Mouse (Mus musculus) B cell, adult 62 days (primary cell): Measurements from ENCODE around the gene Cfap69. TPM values are rescaled to one million over a fixed set of nuclear protein-coding genes. Genes with fewer than 3 reads are reported as not detected.

ENCODE experiments used
- total RNA-seq: library from RNA; stranded (reverse); gene quantifications from 4 replicates; pipeline ENCODE4 v1.2.4, GENCODE M21; 2023

Gene Cfap69
- total RNA-seq = not detected in 4 replicates

DNA sequence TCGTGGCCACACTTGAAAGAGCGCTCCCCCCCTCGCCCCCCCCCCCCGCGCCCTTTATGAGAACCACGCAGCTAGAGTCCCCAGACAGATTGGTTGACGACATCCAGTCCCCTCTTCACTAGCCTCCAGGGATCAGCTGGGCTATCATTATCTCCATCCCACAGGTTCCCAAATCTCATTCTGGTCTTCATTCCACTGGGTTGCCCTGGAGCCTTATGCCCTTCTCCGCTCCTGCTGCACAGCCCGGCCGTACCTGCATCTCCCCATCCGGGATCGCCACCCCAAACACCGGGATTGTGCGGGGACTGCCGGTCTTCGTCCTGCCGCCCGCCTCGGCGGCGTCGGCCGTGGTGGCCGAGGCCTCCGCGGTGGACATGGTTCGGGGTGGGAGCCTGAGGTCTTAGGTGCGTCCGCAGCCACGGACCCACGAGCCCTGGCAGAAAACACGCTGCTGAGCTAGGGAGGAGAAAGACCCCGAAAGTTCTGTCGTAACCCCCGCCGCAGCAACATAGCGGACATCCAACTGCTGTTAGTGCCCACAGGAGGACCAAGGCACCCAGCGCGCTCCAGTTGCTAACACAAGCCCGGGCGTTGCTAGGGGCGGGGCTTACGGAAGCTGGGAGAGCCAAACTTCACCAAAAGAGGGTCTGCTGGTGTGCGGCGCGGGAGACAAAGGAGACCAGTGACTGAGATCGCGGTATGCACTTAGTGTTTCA, at the start of gene Cfap69:
TSS of gene Cfap69 (minus strand) at position 585 of the 716 bp plus-strand sequence.

GRCm38 (mm10) chr5:5693956-5694653, 30.1 kb upstream of the Cfap69 start, which contains the start of gene Steap2:
TSS of gene Steap2 (minus strand) at chr5:5694578.

DNA sequence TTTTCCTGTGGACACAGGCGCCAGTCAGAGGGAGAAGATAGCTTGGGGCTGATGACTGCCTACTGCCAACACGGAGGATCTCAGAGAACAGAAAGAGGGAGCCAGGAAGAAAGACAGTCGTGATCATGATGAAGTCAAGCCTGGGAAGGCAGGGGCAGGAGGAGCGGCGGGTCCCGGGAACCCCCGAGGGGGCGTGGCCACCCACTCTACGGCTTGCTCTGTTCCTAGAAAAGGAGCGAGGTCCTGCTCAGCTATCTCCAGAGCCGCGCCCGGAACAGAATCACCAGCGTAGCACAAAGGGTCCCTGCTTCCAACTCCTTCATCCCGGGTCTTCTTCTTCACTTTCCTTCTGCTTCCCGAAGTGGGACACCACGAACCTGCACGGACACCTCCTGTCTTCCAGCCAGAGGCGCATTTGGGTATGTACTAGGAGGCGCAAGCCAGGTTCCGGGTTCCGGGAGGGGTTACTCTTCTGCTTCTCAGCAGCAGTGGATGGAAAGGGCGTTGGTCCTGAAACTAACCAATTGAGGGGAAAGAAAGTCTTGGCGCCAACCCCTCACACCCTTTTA, 90.2 kb downstream of the Cfap69 start, which contains the start of gene Gm8773:
TSS of gene Gm8773 (plus strand) at position 51 of the 569 bp plus-strand sequence.

GRCm38 (mm10) chr5:5559079-5559740, 104.8 kb downstream of the Cfap69 start, which contains the start of gene Gtpbp10:
TSS of gene Gtpbp10 (minus strand) at chr5:5559538.

Other genes with a start within 250 kb of the Cfap69 start
- gene Cdk14, start 243.9 kb downstream of the Cfap69 start, total RNA-seq = 0.40 to 3.6 TPM (median 1.0 TPM) in 4 replicates
- not detected in 4 replicates for gene 1700015F17Rik, start 185.1 kb downstream of the Cfap69 start, total RNA-seq
- gene Cldn12, start 149.3 kb downstream of the Cfap69 start, total RNA-seq = 0.79 to 2.1 TPM (median 1.2 TPM) in 4 replicates
- gene Gtpbp10, start 104.7 kb downstream of the Cfap69 start, total RNA-seq = 22.4 to 33.6 TPM (median 25.7 TPM) in 4 replicates
- gene Gm8773, start 90.4 kb downstream of the Cfap69 start, total RNA-seq = not detected in 4 replicates
- gene Steap2, start 30.3 kb upstream of the Cfap69 start, total RNA-seq = not detected in 4 replicates
- not detected in 4 replicates for gene Steap1, start 85.1 kb upstream of the Cfap69 start, total RNA-seq